Mouse (Mus musculus) CD4-positive, CD25-positive, alpha-beta regulatory T cell (primary cell): ENCODE measurements around the gene Galnt14. TPM values are rescaled to one million over a fixed set of nuclear protein-coding genes. Genes with fewer than 3 reads are reported as not detected.

Source experiments
- polyA plus RNA-seq: library from polyadenylated mRNA; unstranded; fragments of 100-300 nt; shearing (Covaris generic); gene quantifications from one replicate; pipeline ENCODE4 v1.2.1, GENCODE M21; 2017

Gene Galnt14
- 1.9 TPM for polyA plus RNA-seq

DNA sequence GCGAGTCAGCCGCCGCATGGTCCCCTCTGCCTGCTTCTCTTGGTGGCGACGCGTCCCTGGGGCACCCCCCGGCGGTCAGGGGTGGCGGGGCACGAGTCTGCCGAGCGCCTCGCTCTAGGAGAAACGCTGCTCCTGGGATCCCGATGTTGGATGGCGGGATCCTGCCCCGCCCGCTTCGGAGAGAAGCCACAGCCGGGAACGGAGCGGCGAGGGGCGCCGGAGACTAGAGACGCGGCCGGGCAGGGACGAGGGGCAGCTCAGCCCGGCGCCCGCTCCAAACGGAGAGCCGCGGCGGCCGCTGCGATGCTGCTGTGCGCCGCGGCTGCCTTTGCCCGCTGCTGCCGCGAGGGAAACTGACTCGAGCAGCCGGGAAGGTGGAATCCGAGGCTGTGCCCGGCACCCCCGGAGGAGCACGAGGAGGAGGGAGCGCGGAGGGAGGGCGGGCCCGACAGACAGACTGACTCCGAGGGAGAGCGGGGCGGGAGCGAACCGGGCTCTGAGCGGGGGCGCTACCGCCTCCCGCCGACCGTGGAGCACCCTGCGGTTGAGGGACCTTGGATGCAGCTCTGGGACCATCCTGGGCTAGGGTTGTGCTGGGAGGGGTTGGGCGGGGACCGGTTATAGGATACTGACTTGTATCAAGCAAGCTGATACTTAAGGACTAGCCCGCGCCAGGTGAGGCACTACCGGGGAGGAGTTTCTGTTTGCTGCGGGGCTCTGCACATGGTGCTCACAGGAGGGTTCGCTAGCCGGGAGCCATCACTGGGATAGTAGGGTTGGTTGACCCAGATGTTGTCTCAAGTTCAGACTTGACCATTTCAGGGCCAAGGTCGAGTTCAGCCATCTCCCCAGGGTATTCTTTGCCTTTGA lies at the start of gene Galnt14:
Galnt14 (minus strand) TSS at position 412 of the 870 bp plus-strand sequence.

Other genes with a start within 250 kb of the Galnt14 start
- gene Ehd3, start 93.7 kb upstream of the Galnt14 start, polyA plus RNA-seq, result 58.3 TPM
- gene Xdh, start 239.7 kb upstream of the Galnt14 start, polyA plus RNA-seq, result 27.8 TPM